Mouse (Mus musculus) hindbrain, postnatal 0 days (tissue): ENCODE measurements around the gene Krt42. TPM values are rescaled to one million over a fixed set of nuclear protein-coding genes. Genes with fewer than 3 reads are reported as not detected.

Experiments
- ATAC-seq: fragments of 200-750 bp; cut with Nextera tagmentation; 2 replicates; pipeline ENCODE4 v1.8.0; 2017; ENCODE audit warnings: mild to moderate bottlenecking, moderate TSS enrichment, moderate library complexity
- DNase-seq: peaks from one replicate; pipeline ENCODE4 v3.0.0-alpha.2; 2015; ENCODE audit warnings: low spot score
- H3K27ac ChIP-seq: fragments of 300-500 bp; sonication (generic); 2 replicates; pipeline ENCODE4 v1.5.1; 2014; ENCODE audit warnings: mild to moderate bottlenecking
- H3K27me3 ChIP-seq: fragments of 300-500 bp; sonication (generic); 2 replicates; pipeline ENCODE4 v1.6.1; 2014; ENCODE audit warnings: low read length, mixed read lengths; ENCODE audit not compliant: insufficient read depth
- H3K36me3 ChIP-seq: fragments of 300-500 bp; sonication (generic); 2 replicates; pipeline ENCODE4 v1.6.1; 2014; ENCODE audit warnings: low read length, mixed read lengths; ENCODE audit not compliant: insufficient read depth
- H3K4me1 ChIP-seq: fragments of 300-500 bp; sonication (generic); 2 replicates; pipeline ENCODE4 v1.6.1; 2014; ENCODE audit warnings: antibody characterized with exemption, low read length, mixed read lengths; ENCODE audit not compliant: insufficient read depth
- H3K4me2 ChIP-seq: fragments of 300-500 bp; sonication (generic); 2 replicates; pipeline ENCODE4 v1.6.1; 2014; ENCODE audit warnings: low read depth, mild to moderate bottlenecking, low read length, moderate library complexity, mixed read lengths
- H3K4me3 ChIP-seq: fragments of 300-500 bp; sonication (generic); 2 replicates; pipeline ENCODE4 v1.5.1; 2014; ENCODE audit warnings: low read length
- H3K9ac ChIP-seq: fragments of 300-500 bp; sonication (generic); replicated peaks from 2 replicates; pipeline ENCODE4 v1.6.1; 2014; ENCODE audit warnings: mild to moderate bottlenecking, low read length, moderate library complexity, mixed read lengths
- H3K9me3 ChIP-seq: fragments of 300-500 bp; sonication (generic); 2 replicates; pipeline ENCODE4 v1.6.1; 2016; ENCODE audit warnings: low read length, mixed read lengths
- CTCF ChIP-seq: IDR thresholded peaks from 2 replicates; pipeline ENCODE4 v1.5.1; 2016; ENCODE audit warnings: antibody characterized with exemption, control low read depth, low read depth
- WGBS: fragments of 180-500 bp; shearing (Covaris S2); extraction: QIAGEN DNeasy Blood & Tissue Kit; methylation state at CpG from one replicate; pipeline ENCODE4 v1.1.7; 2014; 5-methylcytosine and 5-hydroxymethylcytosine counted together
- polyA plus RNA-seq: library from polyadenylated mRNA; unstranded; fragments of >200 nt; fragmentation: Nextera tagmentation; extraction: Ambion mirVana; gene quantifications from 2 replicates; pipeline ENCODE4 v1.2.1, GENCODE M21; 2015
- total RNA-seq: library from RNA; depleted of rRNA; stranded (reverse); fragments of >200 nt; gene quantifications from 2 replicates; pipeline ENCODE4 v1.2.3, GENCODE M21; 2014; rRNA removed

Krt42 gene
- total RNA-seq = not detected in 2 replicates
- polyA plus RNA-seq = 0.23 TPM in 1 of 2 replicates, not detected in the other

DNA sequence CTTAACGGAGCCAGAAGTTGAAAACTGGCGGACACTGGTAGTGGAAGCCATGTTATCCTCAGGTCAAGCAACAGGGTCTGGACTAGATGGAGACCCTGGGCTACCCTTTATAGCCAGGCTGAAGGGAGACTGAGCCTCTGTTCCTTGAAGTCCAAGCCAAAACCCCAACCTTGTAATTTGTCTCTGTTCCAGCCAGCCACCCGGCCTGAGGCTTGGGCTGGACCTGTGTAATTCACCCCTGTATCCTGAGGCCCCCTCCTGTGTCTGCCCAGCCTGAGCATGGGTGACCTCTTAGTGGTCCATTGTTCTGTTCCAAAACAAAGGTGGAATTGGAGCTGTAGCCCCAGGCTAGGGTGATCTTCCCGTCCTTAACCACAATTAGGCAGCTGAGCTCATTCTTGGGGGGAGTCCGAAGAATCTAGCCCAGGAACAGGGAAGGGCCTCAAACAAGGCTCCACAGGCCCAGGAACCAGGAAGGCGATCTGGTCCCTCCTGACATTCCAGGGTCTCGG is at the start of gene Krt42:
Gene Krt42 (minus strand): TSS at position 51 of the 512 bp plus-strand sequence.
- no peak for DNase-seq
- Histone ChIP-seq H3K27me3 (no peaks in the 10 kb centered on the region), H3K4me3 (no peak within 1 kb of the TSS), H3K4me2 (no peak within 1 kb of the TSS), H3K9ac (no peak within 1 kb of the TSS), H3K36me3 (no peaks in the 10 kb centered on the region), H3K4me1 (no peaks in the 10 kb centered on the region), H3K27ac (no peak within 1 kb of the TSS), H3K9me3 (no peaks in the 10 kb centered on the region)
- no peak for TF ChIP-seq CTCF
- no peak for ATAC-seq
- 84% methylated on average over 7 of the region's 7 CpGs for WGBS

DNA sequence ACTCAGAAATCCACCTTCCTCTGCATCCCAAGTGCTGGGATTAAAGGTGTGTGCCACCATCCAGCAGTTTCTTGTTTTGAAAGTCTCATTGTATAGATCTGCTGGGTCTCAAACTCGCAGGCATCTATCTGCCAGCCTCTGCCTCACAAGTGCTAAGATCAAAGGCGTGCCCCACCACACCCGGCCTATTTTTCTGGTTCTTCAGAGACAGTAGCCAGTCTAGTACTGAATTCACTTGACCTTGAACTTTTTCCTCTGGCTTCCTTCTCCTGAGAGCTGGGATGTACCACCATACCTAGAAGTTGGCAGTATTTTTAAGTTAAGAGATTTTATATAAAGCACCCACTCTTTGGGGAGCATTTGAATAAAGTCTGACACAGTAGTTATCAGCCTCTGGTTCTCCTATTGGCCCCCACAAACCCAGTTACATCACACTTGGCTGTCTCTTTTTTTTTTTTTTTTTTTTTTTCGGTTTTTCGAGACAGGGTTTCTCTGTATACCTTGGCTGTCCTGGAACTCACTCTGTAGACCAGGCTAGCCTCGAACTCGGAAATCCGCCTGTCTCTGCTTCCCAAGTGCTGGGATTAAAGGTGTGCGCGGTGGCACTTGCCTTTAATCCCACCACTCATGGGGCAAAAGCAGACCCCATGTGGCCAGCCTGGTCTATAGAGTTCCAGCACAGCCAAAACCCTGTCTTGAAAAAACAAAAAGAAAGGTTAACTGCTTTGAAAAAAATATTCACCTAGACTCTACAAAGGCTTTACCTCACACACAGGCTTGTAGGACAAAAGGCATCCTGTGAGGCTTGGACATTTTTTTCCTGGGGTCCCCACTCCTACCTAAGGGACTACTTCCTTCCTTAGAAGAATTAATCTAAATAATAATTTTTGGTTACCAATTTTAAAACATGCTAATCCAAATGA is 49.1 kb upstream of the Krt42 start:
- H3K4me3 ChIP-seq = peak overlapping the region; percentile 78
- peak overlapping the region; percentile 60 for H3K4me2 ChIP-seq
- WGBS = 90% methylated on average over 10 of the region's 10 CpGs
- H3K9me3 ChIP-seq = no peaks in the 10 kb centered on the region
- H3K9ac ChIP-seq = peak overlapping the region; percentile 38; the same call in 1 of the 2 replicates
- DNase-seq (no peak), ATAC-seq (no peak)
- H3K36me3 ChIP-seq = peaks cover 9% of the 10 kb centered on the region; the same call in 1 of the 2 replicates
- H3K4me1 ChIP-seq = no peaks in the 10 kb centered on the region
- no peaks in the 10 kb centered on the region for H3K27me3 ChIP-seq
- H3K27ac ChIP-seq = peak overlapping the region; percentile 65
- no peak for TF ChIP-seq CTCF

DNA sequence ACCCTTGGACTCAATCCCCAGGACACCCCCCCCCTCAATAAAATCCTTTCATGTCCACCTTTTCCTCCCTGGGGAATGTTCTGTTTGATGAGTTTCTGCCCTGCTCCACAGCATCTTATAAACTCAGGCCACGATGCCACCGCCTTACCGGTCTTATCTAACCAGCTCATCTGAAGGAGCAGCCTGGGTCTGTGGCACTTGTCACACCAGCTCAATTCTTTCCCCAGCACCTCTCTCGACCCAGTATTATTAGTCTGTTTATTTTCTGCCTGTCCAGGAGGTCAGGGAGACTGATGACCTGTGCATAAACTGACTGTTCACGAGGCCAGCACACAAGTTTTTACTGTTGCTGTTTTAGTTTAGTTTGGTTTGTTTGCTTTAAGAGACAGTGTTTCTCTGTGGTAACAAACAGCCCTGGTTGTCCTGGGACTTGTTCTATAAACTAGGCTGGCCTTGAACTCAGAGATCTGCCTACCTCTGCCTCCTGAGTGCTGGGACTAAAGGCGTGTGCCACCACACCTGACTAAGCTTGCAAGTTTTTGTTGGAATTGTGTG is 48.2 kb upstream of the Krt42 start:
- Histone ChIP-seq H3K27ac (no peak overlapping the region), H3K4me3 (no peak overlapping the region), H3K4me2 (no peak overlapping the region), H3K9ac (no peak overlapping the region), H3K4me1 (no peaks in the 10 kb centered on the region), H3K9me3 (no peaks in the 10 kb centered on the region), H3K27me3 (no peaks in the 10 kb centered on the region), H3K36me3 (peaks cover 9% of the 10 kb centered on the region; the same call in 1 of the 2 replicates)
- ATAC-seq (no peak), DNase-seq (no peak)
- WGBS = 81% methylated on average over 6 of the region's 6 CpGs
- TF ChIP-seq CTCF = no peak

DNA sequence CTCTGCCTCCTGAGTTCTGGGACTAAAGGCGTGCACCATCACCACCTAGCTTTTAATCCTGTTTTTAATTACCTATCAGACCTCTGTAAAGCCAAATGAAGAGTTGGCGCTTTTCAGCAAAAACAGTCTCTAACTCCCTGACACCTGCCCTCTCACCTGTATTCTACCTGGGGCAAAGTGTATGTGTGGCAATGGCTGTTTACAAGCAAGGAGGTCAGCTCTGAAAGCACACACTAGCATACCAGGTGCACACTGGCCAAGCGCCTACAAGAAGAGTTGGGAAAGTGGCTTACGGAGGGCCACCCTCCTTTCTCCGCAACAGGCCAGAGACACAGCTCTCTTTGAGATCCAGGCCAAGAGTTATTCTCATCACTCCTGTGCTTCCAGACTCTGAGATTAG is 45.8 kb upstream of the Krt42 start:
- H3K4me2 ChIP-seq = no peak overlapping the region
- TF ChIP-seq CTCF = no peak
- no peaks in the 10 kb centered on the region for H3K27me3 ChIP-seq
- H3K9ac ChIP-seq = no peak overlapping the region
- H3K4me1 ChIP-seq = no peaks in the 10 kb centered on the region
- H3K9me3 ChIP-seq = no peaks in the 10 kb centered on the region
- DNase-seq (no peak), ATAC-seq (no peak)
- 86% methylated on average over 5 of the region's 5 CpGs for WGBS
- H3K27ac ChIP-seq = no peak overlapping the region
- no peaks in the 10 kb centered on the region for H3K36me3 ChIP-seq
- no peak overlapping the region for H3K4me3 ChIP-seq

DNA sequence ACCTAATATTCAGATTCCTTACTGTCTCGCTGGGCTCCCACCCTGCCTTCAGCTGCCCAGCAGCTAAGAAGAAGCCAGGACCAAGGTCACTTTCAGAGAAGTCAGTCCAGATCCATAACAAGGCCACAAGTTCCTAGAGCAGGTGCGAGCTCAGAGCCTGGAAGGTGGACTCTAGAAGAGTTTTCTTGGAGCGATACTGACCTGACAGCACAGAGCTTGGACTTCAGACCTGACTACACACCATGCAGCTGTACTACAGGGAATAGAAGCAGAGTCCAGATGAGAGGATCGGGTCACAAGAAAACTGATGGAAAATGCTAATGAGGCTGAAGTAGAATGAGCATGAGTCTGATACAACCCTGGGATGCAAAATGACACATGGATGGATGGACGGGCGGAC is 43.8 kb upstream of the Krt42 start:
- no peaks in the 10 kb centered on the region for H3K4me1 ChIP-seq
- DNase-seq = no peak
- no peak overlapping the region for H3K4me3 ChIP-seq
- H3K9ac ChIP-seq = no peak overlapping the region
- H3K27me3 ChIP-seq = no peaks in the 10 kb centered on the region
- H3K9me3 ChIP-seq = no peaks in the 10 kb centered on the region
- ATAC-seq = no peak
- no peaks in the 10 kb centered on the region for H3K36me3 ChIP-seq
- TF ChIP-seq CTCF = no peak
- 87% methylated on average over 6 of the region's 6 CpGs for WGBS
- no peak overlapping the region for H3K4me2 ChIP-seq
- no peak overlapping the region for H3K27ac ChIP-seq

DNA sequence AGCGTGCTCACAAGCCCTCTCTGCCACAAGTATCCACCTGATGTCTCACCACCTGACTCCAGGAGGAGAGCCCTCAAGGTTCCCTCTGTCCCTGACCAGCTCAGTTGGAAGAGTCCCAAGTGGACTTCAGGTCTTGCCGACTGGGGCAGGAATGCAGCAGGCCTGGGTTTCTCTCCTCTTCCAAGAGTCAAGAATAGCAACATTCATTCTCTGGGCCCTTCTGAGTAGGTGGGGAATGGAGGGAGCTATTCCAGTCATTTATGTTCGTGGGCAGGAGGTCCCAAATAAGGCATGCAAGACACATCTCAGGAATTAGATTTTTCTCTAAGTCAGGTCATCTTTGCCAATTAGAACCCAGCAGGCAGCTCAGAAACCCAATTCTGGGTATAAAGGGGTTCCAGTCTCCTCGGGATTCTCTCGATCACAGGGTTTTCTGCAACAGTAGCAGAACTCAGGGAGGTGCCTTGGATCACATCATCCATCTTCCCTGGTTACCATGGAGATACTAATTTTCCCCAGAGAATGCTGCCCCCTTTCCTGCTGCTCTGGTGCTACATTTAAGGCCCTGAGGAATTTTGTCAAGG is 42.5 kb upstream of the Krt42 start:
- H3K4me3 ChIP-seq = no peak overlapping the region
- ATAC-seq (no peak), DNase-seq (peak; percentile 55)
- H3K36me3 ChIP-seq = no peaks in the 10 kb centered on the region
- no peaks in the 10 kb centered on the region for H3K4me1 ChIP-seq
- no peak for TF ChIP-seq CTCF
- H3K27me3 ChIP-seq = no peaks in the 10 kb centered on the region
- 19% methylated on average over 5 of the region's 5 CpGs for WGBS
- peak overlapping the region; percentile 41; the same call in 1 of the 2 replicates for H3K27ac ChIP-seq
- H3K4me2 ChIP-seq = no peak overlapping the region
- H3K9ac ChIP-seq = no peak overlapping the region
- no peaks in the 10 kb centered on the region for H3K9me3 ChIP-seq
